Mouse (Mus musculus) bone marrow, adult 2 months (tissue): ENCODE measurements at regions not wholly inside any gene's neighbourhood (a gene's known extent, or its start where the extent isn't known, plus 50 kb on each side); places are given as distances from the start of the nearest gene placed in this dataset.
"Not testable (repeated sequence)": the region's sequence is repeated elsewhere in the genome, so short reads cannot be mapped to it uniquely, and the experiment has no call there.

Experiments
- H3K27ac ChIP-seq: fragments of 200-500 bp; 2 replicates; pipeline ENCODE4 v1.5.1; 2012; ENCODE audit warnings: low read depth, mild to moderate bottlenecking, control low read depth, inconsistent platforms, low read length; ENCODE audit not compliant: control insufficient read depth, poor library complexity, insufficient read depth
- H3K4me1 ChIP-seq: fragments of 200-500 bp; 2 replicates; pipeline ENCODE4 v1.6.1; 2011; ENCODE audit warnings: low read length; ENCODE audit not compliant: control insufficient read depth, insufficient read depth
- H3K4me3 ChIP-seq: fragments of 200-500 bp; replicated peaks from 2 replicates; pipeline ENCODE3; 2011; ENCODE audit warnings: mild to moderate bottlenecking, low read depth, low read length, control low read depth; ENCODE audit not compliant: control insufficient read depth
- CTCF ChIP-seq: fragments of 200-500 bp; IDR thresholded peaks from 2 replicates; pipeline ENCODE4 v1.5.1; 2011; ENCODE audit warnings: low read length, control low read depth; ENCODE audit not compliant: control insufficient read depth, insufficient read depth
- POLR2A ChIP-seq: fragments of 200-500 bp; IDR thresholded peaks from 2 replicates; pipeline ENCODE4 v1.6.1; 2011; ENCODE audit warnings: low read depth, mild to moderate bottlenecking, control low read depth, low read length, borderline replicate concordance; ENCODE audit not compliant: control insufficient read depth
- WGBS: fragments of 180-500 bp; shearing (Covaris S2); methylation state at CpG from one replicate; pipeline ENCODE4 v1.1.7; 2018; 5-methylcytosine and 5-hydroxymethylcytosine counted together

- Histone ChIP-seq H3K4me1 (peaks cover 1% of the 10 kb centered on the region; the same call in 1 of the 2 replicates), H3K27ac (no peak overlapping the region), H3K4me3 (no peak overlapping the region)
- TF ChIP-seq POLR2A: no peak
- no peak for TF ChIP-seq CTCF
- 71% methylated on average over 2 of the region's 2 CpGs for WGBS
Measured at GRCm38 (mm10) chr12:77091700-77092099, 129.7 kb upstream of the Max start.

DNA sequence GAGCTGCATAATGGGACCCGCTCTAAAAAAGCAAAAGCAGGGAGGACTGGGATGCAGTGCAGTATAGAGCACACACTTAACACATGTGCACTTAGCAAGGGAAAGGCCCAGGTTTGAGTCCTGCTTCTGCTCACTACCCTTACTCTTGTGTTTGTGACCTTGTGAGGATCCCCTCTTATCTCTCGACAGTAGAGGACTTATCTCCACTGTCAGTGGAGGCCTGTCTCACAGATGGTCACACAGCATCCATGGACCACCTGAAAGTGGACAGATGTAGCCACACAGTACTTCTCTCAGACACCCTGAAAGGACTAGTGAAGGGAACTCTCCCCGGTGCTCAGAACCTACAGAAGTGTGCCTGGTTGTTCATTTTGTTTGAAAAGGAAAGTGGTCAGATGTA, 128.5 kb upstream of the Max start:
- 83% methylated on average over 3 of the region's 3 CpGs for WGBS
- Histone ChIP-seq H3K27ac (no peak overlapping the region), H3K4me1 (peaks cover 2% of the 10 kb centered on the region; the same call in 1 of the 2 replicates), H3K4me3 (no peak overlapping the region)
- no peak for TF ChIP-seq CTCF

- no peak overlapping the region for H3K27ac ChIP-seq
- no peak for TF ChIP-seq POLR2A
- TF ChIP-seq CTCF: no peak
- WGBS: 54% methylated on average over 6 of the region's 6 CpGs
- no peak overlapping the region for H3K4me3 ChIP-seq
- H3K4me1 ChIP-seq: peaks cover 2% of the 10 kb centered on the region; the same call in 1 of the 2 replicates
Measured at GRCm38 (mm10) chr12:77089624-77090278, 127.8 kb upstream of the Max start.

DNA sequence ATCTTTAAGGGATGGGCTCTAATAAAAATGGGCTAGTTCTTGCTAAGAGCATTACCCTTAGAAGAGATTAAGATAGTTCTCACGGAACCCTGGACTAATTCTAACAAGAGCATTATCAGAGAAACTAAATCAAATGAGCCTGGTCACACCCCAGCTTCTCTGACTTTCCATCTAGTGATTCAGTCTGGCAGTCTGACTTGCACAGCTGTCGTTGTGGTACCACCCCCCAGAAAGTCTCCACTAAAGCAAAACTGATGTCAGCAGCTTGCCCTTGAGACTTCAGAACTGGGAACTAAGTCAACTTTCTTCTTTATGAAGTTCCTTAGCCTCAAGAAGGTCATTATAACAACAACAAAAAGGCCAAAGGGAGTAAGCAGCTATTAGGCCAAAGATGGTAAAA, 126.5 kb upstream of the Max start:
- no peak for TF ChIP-seq CTCF
- no peak for TF ChIP-seq POLR2A
- Histone ChIP-seq H3K4me3 (no peak overlapping the region), H3K4me1 (peaks cover 2% of the 10 kb centered on the region; the same call in 1 of the 2 replicates), H3K27ac (no peak overlapping the region)
- WGBS: 77% methylated on average over 2 of the region's 2 CpGs

- not testable (repeated sequence) for H3K4me3 ChIP-seq
- WGBS: 94% methylated on average over 1 of the region's 1 CpGs
Measured at GRCm38 (mm10) chr12:77086931-77087330, 124.9 kb upstream of the Max start.

GRCm38 (mm10) chr12:77085894-77086293, 123.9 kb upstream of the Max start:
- WGBS: 66% methylated on average over 5 of the region's 5 CpGs
- TF ChIP-seq POLR2A (no peak), CTCF (no peak)
- Histone ChIP-seq H3K4me3 (no peak overlapping the region), H3K4me1 (peaks cover 1% of the 10 kb centered on the region; the same call in 1 of the 2 replicates), H3K27ac (no peak overlapping the region)

More at GRCm38 (mm10) chr12:77086931-77087330, 124.9 kb upstream of the Max start:
- H3K27ac ChIP-seq, H3K4me1 ChIP-seq: not testable (repeated sequence)

GRCm38 (mm10) chr12:77085244-77085643, 123.2 kb upstream of the Max start:
- TF ChIP-seq POLR2A (no peak), CTCF (no peak)
- Histone ChIP-seq H3K4me3 (no peak overlapping the region), H3K27ac (no peak overlapping the region), H3K4me1 (peaks cover 1% of the 10 kb centered on the region; the same call in 1 of the 2 replicates)
- 26% methylated on average over 7 of the region's 7 CpGs for WGBS

DNA sequence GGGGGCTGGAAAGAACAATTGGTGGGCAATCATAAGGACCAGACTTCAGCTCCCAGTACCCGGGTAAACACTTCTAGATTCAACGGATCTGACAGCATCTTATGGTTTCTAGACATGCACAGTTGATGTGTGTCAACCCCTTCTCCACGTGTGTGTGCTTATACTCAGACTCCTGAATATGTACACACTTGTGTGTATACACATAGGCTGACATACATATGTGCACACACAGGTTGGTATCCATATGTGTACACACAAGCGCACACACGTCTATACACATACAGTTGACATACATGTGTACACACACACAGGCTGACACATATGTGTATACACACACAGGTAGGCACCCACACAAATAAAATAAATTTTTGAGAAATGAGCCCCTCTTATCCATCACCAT, 122.7 kb upstream of the Max start:
- H3K4me3 ChIP-seq: no peak overlapping the region
- peaks cover 1% of the 10 kb centered on the region; the same call in 1 of the 2 replicates for H3K4me1 ChIP-seq
- H3K27ac ChIP-seq: no peak overlapping the region
- TF ChIP-seq CTCF (no peak), POLR2A (no peak)
- WGBS: 67% methylated on average over 5 of the region's 5 CpGs

DNA sequence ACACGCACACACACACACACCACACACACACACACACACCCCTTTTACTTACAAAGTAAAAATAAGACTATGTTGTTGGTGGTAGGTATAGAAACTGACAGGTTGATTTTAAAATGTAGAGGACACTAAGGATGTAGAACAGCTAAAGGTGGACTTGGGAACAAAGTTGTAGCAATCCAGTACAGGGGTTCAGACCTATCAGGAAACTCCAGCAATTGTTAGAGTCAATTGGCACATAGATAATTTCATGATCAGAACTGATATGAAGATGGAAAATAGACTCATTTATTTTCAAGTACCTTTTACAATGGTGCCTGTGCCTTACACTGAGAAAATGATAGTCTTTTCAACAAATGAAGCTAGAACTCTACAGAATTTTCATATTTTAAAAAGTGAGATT, 122.3 kb upstream of the Max start:
- TF ChIP-seq CTCF (no peak), POLR2A (no peak)
- WGBS: 69% methylated on average over 1 of the region's 1 CpGs
- no peak overlapping the region for H3K4me3 ChIP-seq
- no peak overlapping the region for H3K27ac ChIP-seq
- peaks cover 1% of the 10 kb centered on the region; the same call in 1 of the 2 replicates for H3K4me1 ChIP-seq
